ENCODE assay signal across 8 mouse cellular contexts in the genomic region with DNA sequence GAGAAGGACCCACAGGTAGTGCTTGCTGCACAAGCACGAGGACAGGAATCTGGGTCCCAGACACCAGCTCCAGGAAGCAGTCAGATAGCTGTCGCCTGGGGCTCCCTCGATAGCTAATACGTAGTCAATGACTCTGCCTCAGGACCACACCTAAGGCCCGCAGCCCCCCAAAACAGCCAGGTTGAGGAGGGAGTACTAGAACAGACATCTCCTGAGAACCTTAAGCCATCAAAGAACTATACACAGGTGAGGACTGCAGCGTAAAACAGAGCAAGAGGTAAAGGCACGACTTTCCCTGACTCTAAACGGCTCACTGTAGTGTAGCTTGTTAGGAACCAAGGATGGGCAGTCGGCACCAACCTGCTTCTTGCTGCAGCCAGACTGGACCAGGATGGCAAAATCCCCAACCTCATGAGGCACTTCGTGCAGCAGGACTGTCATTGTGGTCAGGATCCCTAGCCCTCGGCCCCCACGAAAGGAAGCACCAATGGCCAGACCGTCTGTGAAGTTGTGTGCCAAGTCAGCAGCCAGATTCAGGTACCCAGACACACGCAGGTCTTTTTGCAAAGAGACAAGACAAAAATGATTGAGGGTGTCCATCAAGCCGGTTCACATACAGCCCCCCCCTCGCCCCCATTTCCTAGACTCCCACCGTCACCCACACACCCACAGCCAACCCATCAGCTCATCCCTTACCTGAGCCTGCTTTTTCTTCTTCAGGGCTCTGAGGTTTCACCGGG. TPM values are rescaled to one million over a fixed set of nuclear protein-coding genes. Genes with fewer than 3 reads are reported as not detected.
A peak's percentile ranks its signal among the peaks of the same experiment; 100 is the strongest.
DNase-seq lines count a peak whose midpoint lies in the region; ATAC-seq and TF ChIP-seq lines count a peak whose summit lies in the region.

No protein-coding gene starts in this region.

- no peaks in the 10 kb centered on the region for H3K27me3 ChIP-seq in C2C12 (ENCODE audit: control insufficient read depth, insufficient read depth, insufficient read length)
- no peaks in the 10 kb centered on the region for H3K27me3 ChIP-seq in forebrain, embryonic 12.5 days
- no peaks in the 10 kb centered on the region for H3K27me3 ChIP-seq in liver, embryonic 12.5 days (replicated peaks)

- WGBS in forebrain, embryonic 12.5 days = 87% methylated on average over 18 of the region's 18 CpGs
- WGBS in liver, embryonic 12.5 days (ENCODE audit: insufficient replicate concordance) = 75% methylated on average over 18 of the region's 18 CpGs

- H3K4me3 ChIP-seq in gastrocnemius, adult 2 months = peak overlapping the region; percentile 78
- peak overlapping the region; percentile 96 for H3K4me3 ChIP-seq in C2C12 (ENCODE audit: insufficient read depth, poor library complexity, severe bottlenecking)
- H3K4me3 ChIP-seq in forebrain, embryonic 12.5 days (replicated peaks) = peak overlapping the region; percentile 95
- peak overlapping the region; percentile 90 for H3K4me3 ChIP-seq in liver, embryonic 12.5 days

- no peak for TF ChIP-seq CTCF in gastrocnemius, adult 2 months (IDR thresholded peaks at IDR 0.05)
- TF ChIP-seq CTCF in C2C12 (IDR thresholded peaks at IDR 0.05; ENCODE audit: control insufficient read depth, insufficient read depth, insufficient read length) = no peak

- no peak for ATAC-seq in forebrain, embryonic 12.5 days (ENCODE audit: low FRiP score)
- ATAC-seq in liver, embryonic 12.5 days = no peak
- no peak for ATAC-seq in inflammation-experienced regulatory T-cells, adult 6 months
- ATAC-seq in erythroid progenitor cell, adult 5-6 weeks (replicated peaks; ENCODE audit: low FRiP score, poor library complexity, severe bottlenecking) = no peak

- peaks cover 75% of the 10 kb centered on the region for H3K4me1 ChIP-seq in forebrain, embryonic 12.5 days
- H3K4me1 ChIP-seq in liver, embryonic 12.5 days = peaks cover 79% of the 10 kb centered on the region

- H3K36me3 ChIP-seq in C2C12 (ENCODE audit: control insufficient read depth, insufficient read depth) = peaks cover 24% of the 10 kb centered on the region
- H3K36me3 ChIP-seq in forebrain, embryonic 12.5 days (replicated peaks) = peaks cover 32% of the 10 kb centered on the region
- H3K36me3 ChIP-seq in liver, embryonic 12.5 days = peaks cover 36% of the 10 kb centered on the region

- H3K79me3 ChIP-seq in C2C12 (ENCODE audit: low read depth) = peaks cover 32% of the 10 kb centered on the region

- intact Hi-C loops in gastrocnemius, adult 2 months (cut with DNase I) = no loop called here

- peak overlapping the region; percentile 99 for H3K4me2 ChIP-seq in forebrain, embryonic 12.5 days
- peak overlapping the region; percentile 88 for H3K4me2 ChIP-seq in liver, embryonic 12.5 days

- H3K9me3 ChIP-seq in forebrain, embryonic 12.5 days = no peaks in the 10 kb centered on the region
- no peaks in the 10 kb centered on the region for H3K9me3 ChIP-seq in liver, embryonic 12.5 days (replicated peaks)

- H3K9ac ChIP-seq in forebrain, embryonic 12.5 days = peak overlapping the region; percentile 96; the same call in 1 of the 2 replicates
- H3K9ac ChIP-seq in liver, embryonic 12.5 days = peak overlapping the region; percentile 97

- H3ac ChIP-seq in C2C12 (ENCODE audit: control insufficient read depth, insufficient read length, low read depth) = no peak overlapping the region

- peak; percentile 28 for DNase-seq in gastrocnemius, adult 2 months
- DNase-seq in gastrocnemius, adult 8-10 months (ENCODE audit: low spot score in 2 of 2) = no peak
- DNase-seq in layer of hippocampus, adult 11-12 months (ENCODE audit: low spot score) = no peak

- H3K79me2 ChIP-seq in C2C12 (ENCODE audit: control insufficient read depth, insufficient read depth) = peaks cover 54% of the 10 kb centered on the region

- peak overlapping the region; percentile 100; the same call in 1 of the 2 replicates for H3K27ac ChIP-seq in gastrocnemius, adult 2 months
- peak overlapping the region; percentile 98 for H3K27ac ChIP-seq in forebrain, embryonic 12.5 days
- 0 out of 2 replicates have a peak overlapping the region, but pooled peaks have one; percentile 52 for H3K27ac ChIP-seq in liver, embryonic 12.5 days

TF ChIP-seq in C2C12, 6 proteins besides CTCF, POLR2A, EP300 and RAD21:
- TF ChIP-seq MAX (IDR thresholded peaks at IDR 0.05) (no peak), CEBPB (IDR thresholded peaks at IDR 0.05; ENCODE audit: low read depth) (no peak), MYOG (IDR thresholded peaks at IDR 0.05; ENCODE audit: control insufficient read depth, extremely low read depth, insufficient read length) (no peak), MYOD1 (IDR thresholded peaks at IDR 0.05; ENCODE audit: control insufficient read depth, insufficient read length, low read depth) (no peak), USF1 (IDR thresholded peaks at IDR 0.05; ENCODE audit: low read depth) (no peak), FOSL1 (IDR thresholded peaks at IDR 0.05; ENCODE audit: insufficient read depth, low read length, poor library complexity, severe bottlenecking) (no peak)

RNA-seq across cellular contexts. Expression of a gene that starts 1.5 kb away (rescaled TPM):
- 10 to 100 TPM; 69.9 to 82.3 TPM for total RNA-seq in gastrocnemius, adult 2 months (2021)
- total RNA-seq in gastrocnemius, adult 8-10 months (2022) = 10 to 100 TPM; 83.6 to 90.2 (median 84.9) TPM
- 17.6 TPM for polyA plus RNA-seq in C2C12 (2012; fragmentation: generic; extraction: Trizol)
- 92.8 and 103 TPM in 2 replicates for polyA plus RNA-seq in forebrain, embryonic 12.5 days (2016; fragmentation: Nextera tagmentation; extraction: Ambion mirVana)
- 33.2 and 36.1 TPM in 2 replicates for polyA plus RNA-seq in liver, embryonic 12.5 days (2016; fragmentation: Nextera tagmentation; extraction: Ambion mirVana)
- 10 to 100 TPM; 28.0 to 31.5 (median 30.7) TPM for polyA plus RNA-seq in inflammation-experienced regulatory T-cells, adult 6 months (2017; shearing (Covaris generic))
- total RNA-seq in erythroid progenitor cell, adult 5-6 weeks (2015; ENCODE audit: low replicate concordance) = 40.4 and 50.3 TPM in 2 replicates
- 10.8 and 14.9 TPM in 2 replicates for total RNA-seq in erythroid progenitor cell, adult 5-6 weeks (2017; ENCODE audit: low replicate concordance)

RNA-seq across cellular contexts. Expression of a gene that starts 2.2 kb away (rescaled TPM):
- total RNA-seq in gastrocnemius, adult 2 months (2021) = 10 to 100 TPM; 44.6 to 49.5 TPM
- 10 to 100 TPM; 44.2 to 63.5 (median 49.3) TPM for total RNA-seq in gastrocnemius, adult 8-10 months (2022)
- 175 TPM for polyA plus RNA-seq in C2C12 (2012; fragmentation: generic; extraction: Trizol)
- 160 and 166 TPM in 2 replicates for polyA plus RNA-seq in forebrain, embryonic 12.5 days (2016; fragmentation: Nextera tagmentation; extraction: Ambion mirVana)
- polyA plus RNA-seq in liver, embryonic 12.5 days (2016; fragmentation: Nextera tagmentation; extraction: Ambion mirVana) = 91.7 and 96.0 TPM in 2 replicates
- 10 to 100 TPM; 40.8 to 49.3 (median 44.7) TPM for polyA plus RNA-seq in inflammation-experienced regulatory T-cells, adult 6 months (2017; shearing (Covaris generic))
- total RNA-seq in erythroid progenitor cell, adult 5-6 weeks (2015; ENCODE audit: low replicate concordance) = 2.5 and 8.6 TPM in 2 replicates
- total RNA-seq in erythroid progenitor cell, adult 5-6 weeks (2017; ENCODE audit: low replicate concordance) = 18.9 and 20.7 TPM in 2 replicates

RNA-seq across cellular contexts. Expression of a gene that starts 2.3 kb away (rescaled TPM):
- 10 to 100 TPM; 40.5 to 41.7 TPM for total RNA-seq in gastrocnemius, adult 2 months (2021)
- 10 to 100 TPM; 36.8 to 39.3 (median 38.8) TPM for total RNA-seq in gastrocnemius, adult 8-10 months (2022)
- polyA plus RNA-seq in C2C12 (2012; fragmentation: generic; extraction: Trizol) = 39.0 TPM
- 54.8 and 59.5 TPM in 2 replicates for polyA plus RNA-seq in forebrain, embryonic 12.5 days (2016; fragmentation: Nextera tagmentation; extraction: Ambion mirVana)
- 29.2 and 31.3 TPM in 2 replicates for polyA plus RNA-seq in liver, embryonic 12.5 days (2016; fragmentation: Nextera tagmentation; extraction: Ambion mirVana)
- polyA plus RNA-seq in inflammation-experienced regulatory T-cells, adult 6 months (2017; shearing (Covaris generic)) = 10 to 100 TPM in 2 of 3 experiments, 1 to 10 TPM in 1; 7.8 to 10.6 (median 10.1) TPM
- 5.4 and 8.4 TPM in 2 replicates for total RNA-seq in erythroid progenitor cell, adult 5-6 weeks (2015; ENCODE audit: low replicate concordance)
- 11.5 and 14.5 TPM in 2 replicates for total RNA-seq in erythroid progenitor cell, adult 5-6 weeks (2017; ENCODE audit: low replicate concordance)

RNA-seq across cellular contexts. Expression of a gene that starts 4.8 kb away (rescaled TPM):
- total RNA-seq in gastrocnemius, adult 2 months (2021) = 10 to 100 TPM; 11.6 to 12.8 TPM
- total RNA-seq in gastrocnemius, adult 8-10 months (2022) = 10 to 100 TPM in 3 of 4 experiments, 1 to 10 TPM in 1; 9.8 to 15.6 (median 11.7) TPM
- polyA plus RNA-seq in C2C12 (2012; fragmentation: generic; extraction: Trizol) = 26.8 TPM
- polyA plus RNA-seq in forebrain, embryonic 12.5 days (2016; fragmentation: Nextera tagmentation; extraction: Ambion mirVana) = 19.1 and 23.6 TPM in 2 replicates
- 10.6 and 10.7 TPM in 2 replicates for polyA plus RNA-seq in liver, embryonic 12.5 days (2016; fragmentation: Nextera tagmentation; extraction: Ambion mirVana)
- polyA plus RNA-seq in inflammation-experienced regulatory T-cells, adult 6 months (2017; shearing (Covaris generic)) = 1 to 10 TPM; 1.6 to 2.8 (median 2.5) TPM
- total RNA-seq in erythroid progenitor cell, adult 5-6 weeks (2015; ENCODE audit: low replicate concordance) = 1.3 and 2.5 TPM in 2 replicates
- total RNA-seq in erythroid progenitor cell, adult 5-6 weeks (2017; ENCODE audit: low replicate concordance) = 1.9 and 2.0 TPM in 2 replicates

RNA-seq across cellular contexts. Expression of a gene that starts 9.9 kb away (rescaled TPM):
- total RNA-seq in gastrocnemius, adult 2 months (2021) = 1 to 10 TPM; 3.0 to 9.6 TPM
- 1 to 10 TPM; 2.5 to 4.8 (median 3.9) TPM for total RNA-seq in gastrocnemius, adult 8-10 months (2022)
- 0.77 TPM for polyA plus RNA-seq in C2C12 (2012; fragmentation: generic; extraction: Trizol)
- 1.4 and 2.5 TPM in 2 replicates for polyA plus RNA-seq in forebrain, embryonic 12.5 days (2016; fragmentation: Nextera tagmentation; extraction: Ambion mirVana)
- polyA plus RNA-seq in liver, embryonic 12.5 days (2016; fragmentation: Nextera tagmentation; extraction: Ambion mirVana) = 0.37 and 0.54 TPM in 2 replicates
- under 1 TPM in 1 of 3 experiments, not detected in 2; 0.21 TPM for polyA plus RNA-seq in inflammation-experienced regulatory T-cells, adult 6 months (2017; shearing (Covaris generic))
- total RNA-seq in erythroid progenitor cell, adult 5-6 weeks (2015; ENCODE audit: low replicate concordance) = 0.36 and 0.42 TPM in 2 replicates
- total RNA-seq in erythroid progenitor cell, adult 5-6 weeks (2017; ENCODE audit: low replicate concordance) = 2.1 and 2.9 TPM in 2 replicates
